Mouse (Mus musculus) stomach, postnatal 0 days (tissue): ENCODE measurements around the gene Gm11733.

Source experiments
- CTCF ChIP-seq: IDR thresholded peaks from 2 replicates; pipeline ENCODE4 v1.5.1; 2016; ENCODE audit warnings: antibody characterized with exemption, low read depth, mild to moderate bottlenecking, moderate library complexity
- EP300 ChIP-seq: optimal IDR thresholded peaks from 2 replicates; pipeline ENCODE3; 2016; ENCODE audit warnings: antibody characterized with exemption

DNA sequence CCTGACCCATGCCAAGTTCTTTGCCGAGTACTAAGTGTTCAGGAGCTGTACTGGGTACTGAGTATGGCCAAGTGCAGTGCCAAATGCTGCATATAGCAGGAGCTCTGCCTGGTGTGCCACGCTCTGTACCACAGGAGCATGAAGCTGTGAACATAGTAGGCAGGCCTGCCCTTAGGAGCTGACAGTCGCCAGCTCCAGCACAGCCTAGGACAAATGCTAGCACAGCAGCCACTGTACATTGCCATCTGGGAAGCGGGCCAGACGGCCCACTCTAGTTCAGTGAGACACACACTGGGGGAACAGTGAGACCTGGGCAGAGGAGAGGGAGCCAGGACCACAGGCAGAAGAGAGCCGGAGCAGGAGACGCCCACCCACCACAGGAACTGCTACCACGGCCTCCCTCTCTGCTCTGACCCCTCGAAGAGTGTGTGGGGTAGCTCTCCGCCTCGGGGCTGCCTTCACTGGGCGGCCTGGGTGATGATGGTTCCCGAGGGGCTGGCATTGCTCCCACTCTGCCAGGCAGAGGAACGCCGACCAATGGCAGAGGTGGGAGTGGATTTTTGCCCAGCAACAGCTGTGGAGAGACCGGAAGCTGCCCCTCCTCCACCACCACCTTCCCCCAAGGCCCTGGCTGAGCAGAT lies 38.8 kb downstream of the Gm11733 start:
- no peak for TF ChIP-seq CTCF
- no peak for TF ChIP-seq EP300
